Mouse (Mus musculus): Measurements from ENCODE around the gene Prrx2. TPM values are rescaled to one million over a fixed set of nuclear protein-coding genes. Genes with fewer than 3 reads are reported as not detected.

Gene Prrx2
- polyA plus RNA-seq, 1 experiment from 2014 or later, result 14.1 TPM

- H3K4me3 ChIP-seq, result no peak overlapping the region
- H3K27ac ChIP-seq, result 0 out of 2 replicates have a peak overlapping the region, but pooled peaks have one; percentile 35
- no peak overlapping the region for H3K9ac ChIP-seq
- H3K36me3 ChIP-seq, result peaks cover 60% of the 10 kb centered on the region
- ATAC-seq (replicated peaks; ENCODE audit: insufficient number of reproducible peaks, insufficient read depth, low FRiP score, low read depth), result peak; percentile 21; the same call in 1 of the 2 replicates
- H3K27me3 ChIP-seq, result no peaks in the 10 kb centered on the region
- no peaks in the 10 kb centered on the region for H3K9me3 ChIP-seq (replicated peaks)
- H3K4me2 ChIP-seq, result no peak overlapping the region
- H3K4me1 ChIP-seq (replicated peaks), result peaks cover 43% of the 10 kb centered on the region
- WGBS, result 60% methylated on average over 13 of the region's 13 CpGs
Measured at GRCm38 (mm10) chr2:30823385-30824153, 11.2 kb upstream of the Prrx2 start.

- Histone ChIP-seq H3K27ac (peak overlapping the region; percentile 55), H3K36me3 (peaks cover 38% of the 10 kb centered on the region), H3K4me2 (peak overlapping the region; percentile 89), H3K4me1 (replicated peaks) (peaks cover 35% of the 10 kb centered on the region), H3K9ac (peak overlapping the region; percentile 84), H3K9me3 (replicated peaks) (no peaks in the 10 kb centered on the region), H3K4me3 (peak overlapping the region; percentile 90), H3K27me3 (no peaks in the 10 kb centered on the region)
- WGBS, result 31% methylated on average over 26 of the region's 26 CpGs
- ATAC-seq (replicated peaks; ENCODE audit: insufficient number of reproducible peaks, insufficient read depth, low FRiP score, low read depth), result no peak
Measured at GRCm38 (mm10) chr2:30826825-30827748, 7.7 kb upstream of the Prrx2 start.

DNA sequence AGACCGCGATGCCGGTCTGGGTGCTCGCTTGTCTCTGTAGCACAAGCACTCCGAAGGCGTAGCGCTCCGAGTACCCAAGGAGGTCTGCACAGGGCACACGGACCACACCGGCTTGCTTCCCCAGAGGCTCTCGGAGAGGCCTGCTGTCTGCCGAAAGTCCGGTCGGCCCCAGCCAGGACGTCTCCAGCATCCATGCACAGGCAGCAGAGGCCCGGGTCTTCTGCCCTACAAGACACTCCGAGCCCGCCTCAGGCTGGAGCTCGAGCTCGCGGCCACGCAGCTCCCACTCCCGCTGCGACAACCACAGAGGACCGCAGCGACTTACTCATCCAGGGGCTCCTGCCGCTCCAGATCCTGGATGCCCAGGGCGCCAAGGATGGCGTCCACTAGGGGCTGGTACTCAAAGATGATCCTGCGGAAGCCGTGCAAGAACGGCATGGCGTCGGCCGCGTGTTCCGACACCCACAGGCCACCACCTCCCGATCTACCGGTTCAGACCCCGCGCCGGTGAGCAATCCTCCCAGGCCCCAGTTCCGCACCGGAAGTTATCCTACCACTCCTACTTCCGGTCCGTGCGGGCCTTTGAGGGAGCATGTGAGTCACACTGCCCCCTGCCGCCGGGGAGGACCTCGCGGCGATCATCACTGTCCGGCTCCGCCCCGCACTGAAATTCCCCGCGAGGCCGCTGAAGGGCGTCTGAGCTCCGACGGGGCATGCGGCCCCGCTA is 6.9 kb upstream of the Prrx2 start:
- Histone ChIP-seq H3K36me3 (peaks cover 30% of the 10 kb centered on the region), H3K4me3 (peak overlapping the region; percentile 90), H3K9ac (peak overlapping the region; percentile 84), H3K4me1 (replicated peaks) (peaks cover 31% of the 10 kb centered on the region), H3K4me2 (peak overlapping the region; percentile 89), H3K27ac (peak overlapping the region; percentile 55), H3K9me3 (replicated peaks) (no peaks in the 10 kb centered on the region), H3K27me3 (no peaks in the 10 kb centered on the region)
- peak; percentile 84 for ATAC-seq (replicated peaks; ENCODE audit: insufficient number of reproducible peaks, insufficient read depth, low FRiP score, low read depth)
- under 1% methylated on average over 63 of the region's 63 CpGs for WGBS

DNA sequence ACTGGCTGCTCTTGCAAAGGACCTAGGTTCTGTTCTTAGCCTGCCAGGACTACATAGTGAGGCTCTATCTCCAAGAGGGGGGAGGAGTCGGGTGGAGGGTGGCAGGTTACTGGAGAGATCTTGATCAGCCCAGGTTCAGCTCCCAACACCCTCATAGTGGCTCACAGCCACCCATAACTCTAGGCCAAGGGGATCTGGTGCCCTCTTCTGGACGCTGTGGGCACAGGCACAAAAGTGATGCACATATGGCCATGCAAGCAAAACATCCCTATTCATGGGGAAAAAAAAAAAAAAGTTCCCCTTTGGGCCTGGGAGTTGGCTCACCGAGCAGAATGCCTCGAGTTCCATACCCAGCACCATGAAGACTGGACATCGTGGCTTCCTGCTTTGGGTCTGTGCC is 5.5 kb upstream of the Prrx2 start:
- Histone ChIP-seq H3K4me3 (no peak overlapping the region), H3K27ac (no peak overlapping the region), H3K4me2 (no peak overlapping the region), H3K27me3 (no peaks in the 10 kb centered on the region), H3K9ac (no peak overlapping the region), H3K4me1 (replicated peaks) (peaks cover 24% of the 10 kb centered on the region), H3K36me3 (peaks cover 16% of the 10 kb centered on the region), H3K9me3 (replicated peaks) (no peaks in the 10 kb centered on the region)
- ATAC-seq (replicated peaks; ENCODE audit: insufficient number of reproducible peaks, insufficient read depth, low FRiP score, low read depth), result no peak
- WGBS, result 44% methylated on average over 5 of the region's 5 CpGs

DNA sequence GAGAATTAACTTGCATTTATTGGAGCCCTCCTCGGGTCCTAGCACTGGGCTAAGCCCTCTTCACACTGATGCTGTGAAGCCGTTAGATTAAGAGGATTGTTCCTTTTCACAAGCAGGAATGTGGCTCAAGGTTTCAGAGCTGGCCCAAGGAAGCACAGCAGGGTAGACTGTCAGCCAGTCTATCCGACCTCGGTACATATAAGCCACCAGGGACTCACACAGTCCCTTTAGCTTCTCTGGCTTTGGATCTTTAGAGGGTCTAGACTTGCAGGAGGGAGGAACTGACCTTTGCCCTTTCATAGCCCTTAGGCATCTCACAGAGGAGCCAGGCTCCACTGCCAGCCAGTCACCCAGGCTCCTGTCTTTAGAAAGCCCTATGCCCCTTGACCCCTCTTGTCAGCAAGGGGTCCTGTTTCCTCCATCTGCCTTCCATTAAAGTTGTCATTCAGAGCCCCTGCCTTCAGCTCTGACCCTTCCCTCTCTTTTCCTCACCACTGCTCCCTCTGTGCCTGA is 4.4 kb upstream of the Prrx2 start, which contains the start of gene Asb6:
Asb6 (minus strand) TSS at position 51 of the 513 bp plus-strand sequence.
- H3K4me1 ChIP-seq (replicated peaks), result peaks cover 31% of the 10 kb centered on the region
- no peak within 1 kb of the TSS for H3K27ac ChIP-seq
- no peak within 1 kb of the TSS for H3K9ac ChIP-seq
- no peak for ATAC-seq (replicated peaks; ENCODE audit: insufficient number of reproducible peaks, insufficient read depth, low FRiP score, low read depth)
- no peaks in the 10 kb centered on the region for H3K27me3 ChIP-seq
- WGBS, result 41% methylated on average over 4 of the region's 4 CpGs
- no peaks in the 10 kb centered on the region for H3K9me3 ChIP-seq (replicated peaks)
- no peak within 1 kb of the TSS for H3K4me3 ChIP-seq
- H3K36me3 ChIP-seq, result peaks cover 6% of the 10 kb centered on the region
- no peak within 1 kb of the TSS for H3K4me2 ChIP-seq

- Histone ChIP-seq H3K4me2 (no peak overlapping the region), H3K9ac (no peak overlapping the region), H3K4me3 (no peak overlapping the region), H3K27ac (peak overlapping the region; percentile 53), H3K36me3 (no peaks in the 10 kb centered on the region), H3K4me1 (replicated peaks) (peaks cover 23% of the 10 kb centered on the region), H3K27me3 (no peaks in the 10 kb centered on the region), H3K9me3 (replicated peaks) (no peaks in the 10 kb centered on the region)
- WGBS, result 65% methylated on average over 5 of the region's 5 CpGs
- no peak for ATAC-seq (replicated peaks; ENCODE audit: insufficient number of reproducible peaks, insufficient read depth, low FRiP score, low read depth)
Measured at GRCm38 (mm10) chr2:30833644-30834043, 1.1 kb upstream of the Prrx2 start.

DNA sequence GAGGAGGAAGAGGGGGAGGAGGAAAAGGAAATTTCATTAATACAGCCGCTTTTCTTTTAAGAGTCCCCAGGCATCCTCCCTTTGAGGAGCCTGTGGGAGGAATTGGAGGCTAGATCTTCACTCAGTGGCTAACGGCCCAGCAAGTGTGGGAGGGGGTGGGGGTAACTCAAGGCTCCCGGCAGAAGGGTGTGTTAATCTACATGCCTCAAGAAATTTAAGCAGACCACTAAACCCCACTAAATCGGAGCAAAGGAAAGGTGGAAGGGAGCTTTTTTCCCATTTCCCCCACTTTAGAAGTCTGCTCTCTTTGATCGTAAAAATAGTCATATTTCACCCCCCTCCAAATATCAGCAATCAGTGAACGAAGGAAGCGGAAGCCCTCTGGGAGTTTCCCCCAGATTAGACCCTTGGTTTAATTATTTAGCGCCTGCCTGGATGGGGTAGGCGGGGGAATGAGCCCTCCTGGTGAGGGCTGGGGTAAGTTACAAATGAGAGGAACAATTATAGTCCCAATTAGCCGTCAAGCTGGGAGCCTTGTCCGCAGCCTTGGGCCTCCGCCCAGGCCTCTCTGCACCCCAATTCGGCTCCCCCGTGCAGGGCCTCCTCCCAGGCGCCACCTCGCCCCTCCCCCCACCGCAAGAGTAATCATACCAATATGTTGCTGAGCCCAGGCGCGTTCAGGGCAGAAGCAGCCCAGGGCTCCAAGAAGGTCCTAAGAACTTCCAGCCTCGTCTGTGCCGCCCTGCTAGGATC is 1.6 kb downstream of the Prrx2 start:
- WGBS, result 27% methylated on average over 21 of the region's 21 CpGs
- no peak overlapping the region for H3K4me3 ChIP-seq
- H3K27ac ChIP-seq, result 0 out of 2 replicates have a peak overlapping the region, but pooled peaks have one; percentile 5

GRCm38 (mm10) chr2:30842615-30843014 is 7.8 kb downstream of the Prrx2 start:
- Histone ChIP-seq H3K4me3 (no peak overlapping the region; the same call in 1 of the 2 replicates), H3K9me3 (replicated peaks) (no peaks in the 10 kb centered on the region), H3K27ac (peak overlapping the region; percentile 48), H3K27me3 (0 out of 2 replicates have a peak, but pooled peaks cover 5% of the 10 kb centered on the region), H3K4me2 (peak overlapping the region; percentile 36), H3K9ac (no peak overlapping the region), H3K36me3 (no peaks in the 10 kb centered on the region), H3K4me1 (replicated peaks) (peaks cover 35% of the 10 kb centered on the region)
- WGBS, result 16% methylated on average over 10 of the region's 10 CpGs
- peak; percentile 44; the same call in 1 of the 2 replicates for ATAC-seq (replicated peaks; ENCODE audit: insufficient number of reproducible peaks, insufficient read depth, low FRiP score, low read depth)

More for the DNA sequence above, 1.6 kb downstream of the Prrx2 start:
- no peak for ATAC-seq (replicated peaks; ENCODE audit: insufficient number of reproducible peaks, insufficient read depth, low FRiP score, low read depth)
- peak overlapping the region; percentile 5; the same call in 1 of the 2 replicates for H3K4me2 ChIP-seq
- no peaks in the 10 kb centered on the region for H3K9me3 ChIP-seq (replicated peaks)
- no peak overlapping the region for H3K9ac ChIP-seq
- H3K36me3 ChIP-seq, result no peaks in the 10 kb centered on the region
- H3K4me1 ChIP-seq (replicated peaks), result peaks cover 23% of the 10 kb centered on the region
- H3K27me3 ChIP-seq, result no peaks in the 10 kb centered on the region

- 0 out of 2 replicates have a peak, but pooled peaks have one; percentile 21 for ATAC-seq (replicated peaks; ENCODE audit: insufficient number of reproducible peaks, insufficient read depth, low FRiP score, low read depth)
- H3K4me1 ChIP-seq (replicated peaks), result peaks cover 38% of the 10 kb centered on the region
- 0 out of 2 replicates have a peak, but pooled peaks cover 5% of the 10 kb centered on the region for H3K27me3 ChIP-seq
- H3K36me3 ChIP-seq, result no peaks in the 10 kb centered on the region
- peak overlapping the region; percentile 80 for H3K4me2 ChIP-seq
- peak overlapping the region; percentile 61 for H3K4me3 ChIP-seq
- H3K9me3 ChIP-seq (replicated peaks), result no peaks in the 10 kb centered on the region
- H3K9ac ChIP-seq, result peak overlapping the region; percentile 67
- under 1% methylated on average over 78 of the region's 80 CpGs for WGBS
- peak overlapping the region; percentile 63 for H3K27ac ChIP-seq
Measured at GRCm38 (mm10) chr2:30845152-30846070, 10.6 kb downstream of the Prrx2 start.

All from heart, embryonic 15.5 days (tissue).